Comparison of ENCODE assay signal across 8 mouse cellular contexts in the genomic region with DNA sequence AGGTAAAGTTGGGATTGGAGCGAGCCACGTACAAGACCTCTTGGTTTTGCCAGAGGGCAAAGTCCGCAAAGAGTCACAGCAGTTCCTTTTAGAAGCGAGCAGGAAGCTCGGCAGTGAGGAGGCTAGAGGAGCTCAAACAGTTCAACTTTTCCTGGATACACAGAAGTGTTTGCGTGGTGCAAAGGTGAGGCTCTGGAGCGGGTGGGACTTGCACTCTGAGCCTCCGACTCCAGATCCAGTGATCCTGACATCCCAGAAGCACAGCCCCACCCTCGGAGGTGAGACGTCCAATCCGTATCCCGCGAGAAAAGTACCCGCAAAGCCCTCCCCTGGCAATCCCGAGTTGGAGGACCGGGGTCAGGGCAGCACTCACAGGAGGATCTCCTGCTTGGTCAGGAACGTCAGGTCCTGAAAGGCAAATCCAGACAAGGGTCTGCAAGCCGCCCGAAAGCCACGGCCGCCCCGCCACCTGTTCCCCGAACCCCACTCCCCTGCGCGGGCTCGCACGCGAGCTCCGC. TPM values are rescaled to one million over a fixed set of nuclear protein-coding genes. Genes with fewer than 3 reads are reported as not detected.
DNase-seq lines count a peak whose midpoint lies in the region; ATAC-seq and TF ChIP-seq lines count a peak whose summit lies in the region.

No protein-coding gene starts in this region.

- H3K27ac ChIP-seq in gastrocnemius, adult 2 months, result peak overlapping the region; percentile 89
- no peak overlapping the region for H3K27ac ChIP-seq in forebrain, embryonic 16.5 days (ENCODE audit: low read length)
- H3K27ac ChIP-seq in limb, embryonic 13.5 days, result no peak overlapping the region; the same call in 1 of the 2 replicates

- H3K4me3 ChIP-seq in gastrocnemius, adult 2 months, result peak overlapping the region; percentile 92
- H3K4me3 ChIP-seq in G1E (ENCODE audit: low read depth, low read length), result peak overlapping the region; percentile 83
- peak overlapping the region; percentile 55 for H3K4me3 ChIP-seq in forebrain, embryonic 16.5 days (replicated peaks; ENCODE audit: low read length)
- peak overlapping the region; percentile 69 for H3K4me3 ChIP-seq in limb, embryonic 13.5 days

- TF ChIP-seq CTCF in gastrocnemius, adult 2 months (IDR thresholded peaks at IDR 0.05), result no peak
- no peak for TF ChIP-seq CTCF in G1E (IDR thresholded peaks at IDR 0.05; ENCODE audit: low read depth, low read length)

- H3K36me3 ChIP-seq in G1E (replicated peaks), result peaks cover 57% of the 10 kb centered on the region
- 0 out of 2 replicates have a peak, but pooled peaks cover 3% of the 10 kb centered on the region for H3K36me3 ChIP-seq in forebrain, embryonic 16.5 days (ENCODE audit: control insufficient read depth, insufficient read depth)
- peaks cover 22% of the 10 kb centered on the region for H3K36me3 ChIP-seq in limb, embryonic 13.5 days

- intact Hi-C loops in gastrocnemius, adult 2 months (cut with DNase I), result no loop called here

- peaks cover 52% of the 10 kb centered on the region for H3K4me1 ChIP-seq in G1E (ENCODE audit: insufficient read depth, low read depth, low read length)
- peaks cover 22% of the 10 kb centered on the region for H3K4me1 ChIP-seq in forebrain, embryonic 16.5 days (replicated peaks; ENCODE audit: control insufficient read depth, insufficient read depth, low read length)
- peaks cover 25% of the 10 kb centered on the region for H3K4me1 ChIP-seq in limb, embryonic 13.5 days

- ATAC-seq in G1E (ENCODE audit: extremely low read depth, insufficient number of reproducible peaks, low FRiP score, poor library complexity, severe bottlenecking), result no peak
- ATAC-seq in forebrain, embryonic 16.5 days, result no peak; the same call in 1 of the 2 replicates
- peak; percentile 14; the same call in 1 of the 2 replicates for ATAC-seq in limb, embryonic 13.5 days (ENCODE audit: low FRiP score, low read depth)

- WGBS in forebrain, embryonic 16.5 days, result under 1% methylated on average over 29 of the region's 29 CpGs
- 1% methylated on average over 29 of the region's 29 CpGs for WGBS in limb, embryonic 13.5 days

- no peak for DNase-seq in gastrocnemius, adult 2 months
- no peak for DNase-seq in gastrocnemius, postnatal 10 days
- no peak for DNase-seq in G1E (ENCODE audit: low spot score)
- peak; percentile 58 for DNase-seq in naive thymus-derived CD4-positive, alpha-beta T cell, adult 2 months (ENCODE audit: low read depth)
- no peak for DNase-seq in urinary bladder, postnatal 4 days (ENCODE audit: low spot score in 2 of 2)
- no peak for DNase-seq in right cerebral cortex, adult 18-20 months

- H3K9me3 ChIP-seq in G1E (replicated peaks), result no peaks in the 10 kb centered on the region
- no peaks in the 10 kb centered on the region for H3K9me3 ChIP-seq in forebrain, embryonic 16.5 days (ENCODE audit: control insufficient read depth, low read length)
- no peaks in the 10 kb centered on the region for H3K9me3 ChIP-seq in limb, embryonic 13.5 days

- H3K9ac ChIP-seq in forebrain, embryonic 16.5 days (replicated peaks; ENCODE audit: low read depth, low read length), result peak overlapping the region; percentile 60
- peak overlapping the region; percentile 74 for H3K9ac ChIP-seq in limb, embryonic 13.5 days

- H3K4me2 ChIP-seq in forebrain, embryonic 16.5 days (ENCODE audit: low read length), result peak overlapping the region; percentile 69
- H3K4me2 ChIP-seq in limb, embryonic 13.5 days (replicated peaks), result peak overlapping the region; percentile 91

- no peaks in the 10 kb centered on the region for H3K27me3 ChIP-seq in G1E (ENCODE audit: insufficient read depth, low read length)
- peaks cover 4% of the 10 kb centered on the region; the same call in 1 of the 2 replicates for H3K27me3 ChIP-seq in forebrain, embryonic 16.5 days (replicated peaks; ENCODE audit: control insufficient read depth, insufficient read depth, low read length)
- peaks cover 3% of the 10 kb centered on the region; the same call in 1 of the 2 replicates for H3K27me3 ChIP-seq in limb, embryonic 13.5 days

RNA-seq across cellular contexts. Expression of gene Cib1, which starts 0.6 kb away (rescaled TPM):
- total RNA-seq in gastrocnemius, adult 2 months (2021), result 1 to 10 TPM; 5.6 to 9.0 TPM
- total RNA-seq in gastrocnemius, postnatal 10 days (2021), result 10 to 100 TPM; 10.7 to 12.5 TPM
- total RNA-seq in G1E (2014; fragmentation: Nextera tagmentation), result 35.2 and 44.2 TPM in 2 replicates
- 82.9 and 124 TPM in 2 replicates for total RNA-seq in G1E (2017)
- 43.6 and 49.6 TPM in 2 replicates for polyA plus RNA-seq in G1E (2012)
- polyA plus RNA-seq in forebrain, embryonic 16.5 days (2015; fragmentation: Nextera tagmentation; extraction: Ambion mirVana), result 26.5 and 26.7 TPM in 2 replicates
- 61.9 and 70.1 TPM in 2 replicates for polyA plus RNA-seq in limb, embryonic 13.5 days (2015; fragmentation: Nextera tagmentation; extraction: Ambion mirVana)

RNA-seq across cellular contexts. Expression of gene Gdpgp1, which starts 0.6 kb away (rescaled TPM):
- under 1 TPM; 0.79 to 0.86 TPM for total RNA-seq in gastrocnemius, adult 2 months (2021)
- total RNA-seq in gastrocnemius, postnatal 10 days (2021), result 1 to 10 TPM; 1.8 to 2.1 TPM
- 10.2 and 14.1 TPM in 2 replicates for total RNA-seq in G1E (2014; fragmentation: Nextera tagmentation)
- total RNA-seq in G1E (2017), result 5.9 and 6.2 TPM in 2 replicates
- 3.7 and 3.8 TPM in 2 replicates for polyA plus RNA-seq in G1E (2012)
- 3.4 and 3.9 TPM in 2 replicates for polyA plus RNA-seq in forebrain, embryonic 16.5 days (2015; fragmentation: Nextera tagmentation; extraction: Ambion mirVana)
- 3.5 TPM in 2 replicates for polyA plus RNA-seq in limb, embryonic 13.5 days (2015; fragmentation: Nextera tagmentation; extraction: Ambion mirVana)

RNA-seq across cellular contexts. Expression of gene Ttll13, which starts 14.1 kb away (rescaled TPM):
- under 1 TPM in 1 of 2 experiments, not detected in 1; 0.15 TPM for total RNA-seq in gastrocnemius, adult 2 months (2021)
- total RNA-seq in gastrocnemius, postnatal 10 days (2021), result under 1 TPM; 0.14 to 0.20 TPM
- total RNA-seq in G1E (2014; fragmentation: Nextera tagmentation) (1.5 and 3.7 TPM in 2 replicates), G1E (2017) (0.35 and 3.3 TPM in 2 replicates)
- 0.13 and 0.26 TPM in 2 replicates for polyA plus RNA-seq in G1E (2012)
- 1.0 and 1.2 TPM in 2 replicates for polyA plus RNA-seq in forebrain, embryonic 16.5 days (2015; fragmentation: Nextera tagmentation; extraction: Ambion mirVana)
- 1.3 and 1.5 TPM in 2 replicates for polyA plus RNA-seq in limb, embryonic 13.5 days (2015; fragmentation: Nextera tagmentation; extraction: Ambion mirVana)

RNA-seq across cellular contexts. Expression of gene Ngrn, which starts 29.0 kb away (rescaled TPM):
- 10 to 100 TPM; 19.8 to 25.0 TPM for total RNA-seq in gastrocnemius, adult 2 months (2021)
- total RNA-seq in gastrocnemius, postnatal 10 days (2021), result 10 to 100 TPM; 20.2 to 20.3 TPM
- total RNA-seq in G1E (2014; fragmentation: Nextera tagmentation), result 40.6 and 61.3 TPM in 2 replicates
- 76.2 and 82.7 TPM in 2 replicates for total RNA-seq in G1E (2017)
- polyA plus RNA-seq in G1E (2012), result 41.9 and 43.6 TPM in 2 replicates
- 66.9 and 67.9 TPM in 2 replicates for polyA plus RNA-seq in forebrain, embryonic 16.5 days (2015; fragmentation: Nextera tagmentation; extraction: Ambion mirVana)
- 49.3 and 50.8 TPM in 2 replicates for polyA plus RNA-seq in limb, embryonic 13.5 days (2015; fragmentation: Nextera tagmentation; extraction: Ambion mirVana)

RNA-seq across cellular contexts. Expression of gene Vps33b, which starts 37.4 kb away (rescaled TPM):
- 1 to 10 TPM; 2.9 to 3.3 TPM for total RNA-seq in gastrocnemius, adult 2 months (2021)
- 1 to 10 TPM; 5.7 to 6.3 TPM for total RNA-seq in gastrocnemius, postnatal 10 days (2021)
- 50.7 and 77.5 TPM in 2 replicates for total RNA-seq in G1E (2014; fragmentation: Nextera tagmentation)
- total RNA-seq in G1E (2017), result 29.7 and 33.2 TPM in 2 replicates
- 4.1 and 4.3 TPM in 2 replicates for polyA plus RNA-seq in G1E (2012)
- polyA plus RNA-seq in forebrain, embryonic 16.5 days (2015; fragmentation: Nextera tagmentation; extraction: Ambion mirVana), result 17.9 and 27.0 TPM in 2 replicates
- polyA plus RNA-seq in limb, embryonic 13.5 days (2015; fragmentation: Nextera tagmentation; extraction: Ambion mirVana), result 12.1 and 13.1 TPM in 2 replicates
